Mouse (Mus musculus) heart, postnatal 0 days (tissue): ENCODE results near the gene Arhgef28.

Experiments used
- CTCF ChIP-seq: IDR thresholded peaks from 2 replicates; pipeline ENCODE4 v1.5.1; 2016; ENCODE audit warnings: antibody characterized with exemption, control low read depth, low read depth
- EP300 ChIP-seq: IDR thresholded peaks from 2 replicates; pipeline ENCODE4 v1.6.1; 2016; ENCODE audit warnings: antibody characterized with exemption, low read depth

- TF ChIP-seq CTCF: no peak
- no peak for TF ChIP-seq EP300
Observed at GRCm38 (mm10) chr13:97960142-97960541, 246.1 kb downstream of the Arhgef28 start.
